Mouse (Mus musculus): Measurements from ENCODE around the gene Slc2a8.

Slc2a8 gene

GRCm38 (mm10) chr2:32971235-32971634 lies 10.6 kb downstream of the Slc2a8 start:
- no peak for DNase-seq (ENCODE audit: low read depth)

GRCm38 (mm10) chr2:32969326-32969725 lies 12.6 kb downstream of the Slc2a8 start:
- no peak for DNase-seq (ENCODE audit: low read depth)

DNA sequence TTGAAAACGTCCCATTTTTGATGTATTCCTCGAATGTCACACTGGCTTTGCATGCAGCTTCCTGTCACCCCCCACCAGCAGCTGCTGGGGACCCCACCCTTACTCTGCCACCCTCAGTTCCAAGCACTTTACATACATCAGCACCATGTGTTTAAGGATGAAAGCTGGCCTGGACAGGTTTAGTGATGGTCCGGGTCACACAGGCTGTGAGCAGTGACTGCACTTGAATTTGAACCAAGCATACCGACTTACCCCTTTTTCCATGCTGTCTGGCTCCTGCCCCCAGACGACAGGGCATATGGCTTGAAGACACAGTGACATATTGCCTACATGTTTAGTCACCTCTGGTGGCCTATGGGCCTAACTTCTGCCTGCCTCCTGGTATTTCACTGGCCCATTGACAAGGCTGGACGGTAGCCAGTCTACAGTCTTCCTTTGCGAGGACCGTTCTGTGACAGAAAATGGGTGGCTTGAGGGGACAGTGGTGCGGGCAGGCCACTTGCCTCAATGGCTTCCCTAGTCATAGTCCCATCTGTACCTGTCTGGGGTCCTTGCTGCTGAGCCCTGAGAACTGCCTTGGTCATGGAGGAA lies 13.8 kb downstream of the Slc2a8 start:
- no peak for DNase-seq (ENCODE audit: low read depth)

DNA sequence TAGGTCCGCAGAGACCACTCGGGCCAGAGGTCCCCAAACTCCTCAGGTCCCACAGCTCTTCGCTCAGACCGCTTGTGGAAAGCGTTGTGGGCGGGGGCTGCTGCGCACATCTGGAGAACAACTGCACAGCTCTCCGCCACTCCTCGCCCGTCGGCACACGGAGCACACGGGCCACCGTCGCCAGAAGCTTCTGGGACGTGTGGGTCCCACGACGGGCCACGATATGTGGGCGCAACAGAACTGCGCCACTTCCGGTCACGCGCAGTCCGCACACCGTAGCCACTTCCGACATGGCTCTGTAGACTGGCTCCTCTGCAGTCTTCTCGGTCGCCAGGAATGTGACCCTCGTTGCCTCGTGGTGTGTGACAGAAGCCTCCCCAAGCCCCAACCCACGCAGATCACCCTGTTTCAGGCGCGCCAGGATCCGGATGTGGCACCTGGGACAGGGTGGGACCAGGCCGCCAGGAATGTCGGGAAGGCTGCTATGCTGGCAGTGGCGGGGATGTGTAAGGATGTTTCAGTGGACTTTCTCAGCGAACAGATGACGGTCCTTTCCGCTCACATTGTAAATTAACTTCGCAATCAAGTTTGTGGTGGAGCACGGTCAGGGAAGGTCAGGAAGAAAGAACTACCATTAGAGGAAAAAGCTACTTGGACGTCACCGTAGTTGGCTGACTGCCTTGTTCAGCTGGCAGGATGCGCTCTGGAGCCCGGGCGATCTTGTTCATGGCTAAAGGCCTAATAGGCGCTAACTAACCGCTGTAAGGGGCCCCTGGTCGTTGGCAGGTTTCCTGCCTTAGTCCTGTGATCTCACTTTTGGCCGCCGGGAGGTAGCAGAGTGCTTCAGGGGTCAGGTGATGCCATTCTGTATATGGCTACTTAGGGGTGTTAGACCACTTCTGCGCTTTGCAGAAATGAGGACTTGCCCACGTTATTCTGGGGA lies 14.9 kb downstream of the Slc2a8 start:
- DNase-seq (ENCODE audit: low read depth), result peak; percentile 73

- no peak for DNase-seq (ENCODE audit: low read depth)
Observed at GRCm38 (mm10) chr2:32966184-32966688, 15.6 kb downstream of the Slc2a8 start.

DNA sequence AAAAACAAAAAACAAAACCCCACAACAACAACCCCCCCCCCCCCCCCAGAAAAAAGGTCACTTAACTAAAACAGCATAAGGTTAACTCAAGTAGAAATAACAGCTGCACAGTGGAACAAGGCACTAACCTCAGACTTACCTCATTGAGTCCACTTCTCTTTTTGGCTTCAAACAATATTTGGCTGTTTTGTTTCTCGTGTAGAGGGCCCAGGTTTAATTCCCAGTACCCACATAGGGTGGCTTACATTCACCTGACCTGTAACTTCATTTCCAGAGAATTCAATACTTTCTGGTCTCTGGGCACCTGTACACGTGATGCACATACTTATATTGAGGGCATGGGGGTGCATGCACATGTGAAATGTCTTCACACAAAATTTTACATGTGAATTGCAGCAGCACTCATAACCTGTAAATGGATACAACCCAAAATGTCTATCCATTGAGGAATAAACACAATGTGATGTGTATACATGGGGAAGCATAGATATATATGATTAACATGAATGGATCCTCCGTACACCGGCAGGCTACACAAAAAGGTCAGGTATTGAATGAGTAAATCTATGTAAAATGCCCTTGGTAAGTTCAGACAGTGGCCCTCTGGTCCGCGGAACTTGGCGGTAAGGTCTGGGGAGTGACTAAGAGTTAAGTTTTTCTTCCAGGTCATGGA lies 16.2 kb downstream of the Slc2a8 start:
- DNase-seq (ENCODE audit: low read depth), result no peak

DNA sequence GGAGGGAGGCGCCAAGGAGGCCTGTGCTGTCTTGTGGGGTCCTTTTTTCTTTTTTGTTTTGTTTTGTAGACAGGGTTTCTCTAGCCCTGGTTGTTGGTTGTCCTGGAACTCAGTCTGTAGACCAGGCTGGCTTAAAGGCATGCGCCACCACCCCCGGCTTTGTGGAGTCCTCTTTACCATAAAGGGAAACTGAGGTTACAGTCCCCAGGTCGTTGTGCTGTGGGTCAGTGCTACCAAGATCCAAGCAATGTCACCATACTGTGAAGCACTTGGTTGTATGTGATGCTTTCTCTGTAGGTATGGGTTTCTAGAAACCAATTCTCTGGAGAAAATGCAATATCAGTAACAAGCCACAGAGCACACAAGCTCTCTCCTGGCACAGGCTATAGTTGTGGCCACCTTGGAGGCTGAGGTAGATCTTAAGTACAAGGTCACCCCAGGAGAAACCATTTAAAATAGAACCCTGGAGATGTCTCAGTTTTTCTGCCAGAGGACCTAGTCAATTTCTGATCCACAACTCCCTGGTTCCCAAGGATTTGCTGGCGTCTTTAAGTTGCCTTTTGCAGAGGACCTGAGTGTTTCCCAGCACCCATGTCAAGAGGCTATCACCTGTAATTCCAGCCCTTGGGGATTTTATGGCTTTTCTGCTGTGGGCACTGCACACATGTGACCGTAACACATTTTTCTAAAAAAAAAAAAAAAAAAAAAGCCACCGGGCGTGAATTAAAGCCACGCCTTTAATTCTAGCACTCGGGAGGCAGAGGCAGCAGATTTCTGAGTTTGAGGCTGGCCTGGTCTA lies 17.0 kb downstream of the Slc2a8 start:
- no peak for DNase-seq (ENCODE audit: low read depth)

DNA sequence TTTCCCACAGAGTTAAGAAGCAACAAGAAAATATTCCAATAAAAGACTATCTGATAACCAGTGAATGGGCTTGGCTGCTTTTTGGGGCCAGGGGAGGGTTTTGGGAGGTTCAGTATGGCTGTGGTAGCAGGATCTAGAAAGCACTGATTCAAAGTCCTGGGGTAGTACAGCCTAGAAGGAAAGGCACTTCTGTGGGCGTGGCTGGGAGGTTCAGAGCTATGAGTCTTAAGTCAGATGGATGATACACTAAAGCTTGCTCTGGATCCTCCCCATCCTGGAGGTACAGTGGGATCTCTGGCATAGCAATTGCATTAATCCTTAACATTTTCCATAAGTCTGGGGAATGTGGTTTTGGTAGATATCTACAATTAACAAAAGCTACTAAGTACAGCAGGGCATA lies 17.9 kb downstream of the Slc2a8 start:
- no peak for DNase-seq (ENCODE audit: low read depth)

GRCm38 (mm10) chr2:32963544-32963943 lies 18.3 kb downstream of the Slc2a8 start:
- DNase-seq (ENCODE audit: low read depth), result no peak

GRCm38 (mm10) chr2:32962875-32963220 lies 19.0 kb downstream of the Slc2a8 start:
- DNase-seq (ENCODE audit: low read depth), result no peak

- DNase-seq (ENCODE audit: low read depth), result no peak
Observed at GRCm38 (mm10) chr2:32962062-32962874, 19.6 kb downstream of the Slc2a8 start.

DNA sequence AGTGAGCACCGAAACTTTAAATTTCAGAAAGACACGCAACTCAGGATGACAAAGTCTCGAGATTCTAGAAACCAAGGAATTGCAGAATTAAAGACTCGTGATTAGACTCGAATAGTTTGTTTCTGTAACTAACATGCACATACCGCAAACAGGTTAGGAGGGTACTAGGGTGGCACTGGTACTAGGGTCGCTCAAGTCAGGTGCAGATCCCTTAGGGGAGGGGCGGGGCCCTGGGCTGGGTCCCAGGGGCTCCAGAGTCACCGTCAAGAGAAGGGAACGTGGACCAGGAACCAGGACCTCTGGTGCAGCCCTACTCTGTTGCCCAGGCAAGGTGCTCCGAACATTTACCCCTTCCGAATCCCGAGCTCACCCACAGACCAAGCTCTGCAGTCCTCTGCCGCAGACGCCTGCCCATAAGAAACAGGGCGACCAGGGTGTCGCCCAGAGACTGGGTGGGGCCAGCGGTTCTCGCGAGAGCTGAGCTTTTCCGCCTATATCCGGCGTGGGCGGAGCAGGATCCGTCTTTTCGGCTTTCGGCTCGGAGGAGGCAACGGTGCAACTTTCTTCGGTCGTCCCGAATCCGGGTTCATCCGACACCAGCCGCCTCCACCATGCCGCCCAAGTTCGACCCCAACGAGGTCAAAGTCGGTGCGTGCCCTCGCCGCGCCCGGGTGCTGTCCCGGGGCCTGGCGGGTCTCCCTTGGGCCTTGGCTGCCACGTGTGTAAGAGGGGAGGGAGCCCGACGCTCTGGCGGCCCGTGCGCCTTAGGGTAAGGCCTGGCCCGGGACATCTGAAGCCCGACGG lies 20.5 kb downstream of the Slc2a8 start, which contains the start of the genes Rpl12 and Lrsam1:
TSS of gene Rpl12 (plus strand) at position 368 of the 804 bp plus-strand sequence.
TSS of gene Lrsam1 (minus strand) at position 423 of the 804 bp plus-strand sequence.
- peak; percentile 89 for DNase-seq (ENCODE audit: low read depth)

- DNase-seq (ENCODE audit: low read depth), result no peak
Observed at GRCm38 (mm10) chr2:32960273-32960672, 21.6 kb downstream of the Slc2a8 start.

GRCm38 (mm10) chr2:32957344-32957743 lies 24.5 kb downstream of the Slc2a8 start:
- no peak for DNase-seq (ENCODE audit: low read depth)

DNA sequence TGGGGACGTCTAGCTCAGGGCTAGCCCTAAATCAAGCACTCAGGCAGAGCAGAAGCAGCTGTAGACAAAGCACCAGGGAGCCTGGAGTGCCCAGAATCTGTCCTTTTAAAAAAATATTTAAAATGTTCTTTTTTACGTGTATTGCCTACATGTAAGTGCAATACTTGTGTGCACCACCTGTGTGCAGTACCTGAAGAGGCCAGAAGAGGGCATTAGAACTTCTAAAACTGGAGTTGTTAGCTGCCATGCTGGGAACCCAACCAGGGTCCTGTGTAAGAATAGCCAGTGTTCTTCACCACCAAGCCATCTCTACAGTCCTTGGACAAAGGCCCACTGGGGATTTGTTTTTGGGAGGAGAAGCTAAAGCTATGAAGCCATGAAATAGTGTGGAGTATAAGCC lies 27.3 kb downstream of the Slc2a8 start:
- DNase-seq (ENCODE audit: low read depth), result no peak

DNA sequence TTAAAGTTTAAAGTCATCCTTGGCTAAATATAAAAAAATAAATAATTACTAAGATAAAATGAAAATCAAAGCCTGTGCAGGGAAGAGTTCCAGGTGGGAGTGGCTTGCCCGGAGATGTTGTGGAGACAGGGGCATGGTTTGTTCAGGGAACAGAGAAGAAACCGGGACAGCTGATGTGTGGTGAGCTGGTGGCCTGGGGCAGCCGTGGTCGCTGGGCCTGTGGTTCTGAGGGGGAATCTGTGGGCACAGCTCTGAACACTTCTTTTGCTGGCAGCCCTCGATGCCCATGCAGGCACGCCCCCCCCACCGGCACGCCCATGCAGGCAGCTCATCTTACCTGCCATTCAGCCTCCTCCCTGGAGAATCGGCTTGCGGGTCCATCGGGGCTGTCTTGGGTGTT lies 34.4 kb downstream of the Slc2a8 start:
- DNase-seq (ENCODE audit: low read depth), result no peak

- DNase-seq (ENCODE audit: low read depth), result no peak
Observed at GRCm38 (mm10) chr2:32940483-32940882, 41.4 kb downstream of the Slc2a8 start.

GRCm38 (mm10) chr2:32939418-32939817 lies 42.5 kb downstream of the Slc2a8 start:
- DNase-seq (ENCODE audit: low read depth), result peak; percentile 62

DNA sequence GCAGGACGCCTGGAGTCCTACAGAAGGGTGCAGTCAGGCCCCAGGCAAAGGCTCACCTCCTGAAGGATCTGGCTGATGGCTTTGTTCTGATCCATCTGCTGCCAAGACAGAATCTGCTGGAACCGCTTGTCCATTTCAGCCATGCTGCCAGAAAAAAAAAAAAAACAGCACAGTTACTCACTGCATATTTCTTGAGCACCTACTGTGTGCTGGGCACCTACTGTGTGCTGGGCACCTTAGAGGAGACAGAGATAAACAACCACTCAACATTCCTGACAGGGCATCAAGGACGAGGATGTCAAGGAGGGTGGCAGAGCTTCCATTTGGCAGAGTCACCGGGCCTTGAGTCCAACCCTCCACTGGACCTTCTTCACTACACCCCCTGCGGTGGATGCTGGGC lies 43.1 kb downstream of the Slc2a8 start:
- no peak for DNase-seq (ENCODE audit: low read depth)

- no peak for DNase-seq (ENCODE audit: low read depth)
Observed at GRCm38 (mm10) chr2:32931730-32932129, 50.2 kb downstream of the Slc2a8 start.
